Mouse (Mus musculus) ES-Bruce4 (cell line): ENCODE results near the gene Tmem230. TPM values are rescaled to one million over a fixed set of nuclear protein-coding genes. Genes with fewer than 3 reads are reported as not detected.
"Not testable (repeated sequence)": the region's sequence is repeated elsewhere in the genome, so short reads cannot be mapped to it uniquely, and the experiment has no call there.

Experiments
- H3K27ac ChIP-seq: 2 replicates; pipeline ENCODE4 v1.5.1; 2012; ENCODE audit warnings: low read length, inconsistent platforms; ENCODE audit not compliant: insufficient read depth
- H3K27me3 ChIP-seq: 2 replicates; pipeline ENCODE4 v1.6.1; 2012; ENCODE audit warnings: mild to moderate bottlenecking, low read length, inconsistent platforms; ENCODE audit not compliant: control insufficient read depth, poor library complexity, insufficient read depth, severe bottlenecking
- H3K36me3 ChIP-seq: 2 replicates; pipeline ENCODE4 v1.6.1; 2012; ENCODE audit warnings: inconsistent platforms, mild to moderate bottlenecking, low read length, moderate library complexity; ENCODE audit not compliant: control insufficient read depth, poor library complexity, insufficient read depth, severe bottlenecking
- H3K4me1 ChIP-seq: one replicate; pipeline ENCODE4 v1.8.1; 2011; ENCODE audit warnings: low read length; ENCODE audit not compliant: control insufficient read depth, insufficient read depth
- H3K4me3 ChIP-seq: 2 replicates; pipeline ENCODE4 v1.5.1; 2011; ENCODE audit warnings: low read depth, mild to moderate bottlenecking, low read length
- H3K9ac ChIP-seq: 2 replicates; pipeline ENCODE4 v1.6.1; 2012; ENCODE audit warnings: low read depth, mild to moderate bottlenecking, inconsistent platforms; ENCODE audit not compliant: poor library complexity, severe bottlenecking
- H3K9me3 ChIP-seq: replicated peaks from 2 replicates; pipeline ENCODE4 v1.6.1; 2012; ENCODE audit warnings: mild to moderate bottlenecking, low read length, inconsistent platforms; ENCODE audit not compliant: control insufficient read depth, poor library complexity, insufficient read depth, severe bottlenecking
- CTCF ChIP-seq: IDR thresholded peaks from one replicate; pipeline ENCODE4 v1.8.1; 2011; ENCODE audit warnings: low read depth, low read length
- EP300 ChIP-seq: IDR thresholded peaks from 2 replicates; pipeline ENCODE4 v1.6.1; 2011; ENCODE audit warnings: low read depth, low read length; ENCODE audit not compliant: insufficient read depth
- POLR2A ChIP-seq: IDR thresholded peaks from one replicate; pipeline ENCODE4 v1.8.1; 2011; ENCODE audit warnings: low read length; ENCODE audit not compliant: insufficient read depth
- polyA plus RNA-seq: library from polyadenylated mRNA; stranded (reverse); fragments of >200 nt; gene quantifications from 2 replicates; pipeline ENCODE4 v1.2.4, GENCODE M21; 2011; ENCODE audit warnings: low read depth; ENCODE audit not compliant: missing spikeins, insufficient read depth, insufficient read length

The Tmem230 gene
- polyA plus RNA-seq, 1 experiment: 47.7 TPM

GRCm38 (mm10) chr2:132286376-132287076 is 38.9 kb upstream of the Tmem230 start:
- H3K27ac ChIP-seq: peak overlapping the region; percentile 81
- H3K9ac ChIP-seq: peak overlapping the region; percentile 74
- no peak for TF ChIP-seq CTCF
- peak; percentile 46; the same call in 1 of the 2 replicates for TF ChIP-seq EP300
- no peaks in the 10 kb centered on the region for H3K36me3 ChIP-seq
- peak overlapping the region; percentile 53 for H3K4me3 ChIP-seq
- no peaks in the 10 kb centered on the region for H3K27me3 ChIP-seq
- H3K4me1 ChIP-seq: peaks cover 5% of the 10 kb centered on the region
- H3K9me3 ChIP-seq: no peaks in the 10 kb centered on the region

GRCm38 (mm10) chr2:132285722-132286121 is 38.1 kb upstream of the Tmem230 start:
- H3K4me1 ChIP-seq: not testable (repeated sequence)
- peak overlapping the region; percentile 78 for H3K27ac ChIP-seq

GRCm38 (mm10) chr2:132284492-132285139 is 37.0 kb upstream of the Tmem230 start:
- no peaks in the 10 kb centered on the region for H3K36me3 ChIP-seq
- TF ChIP-seq POLR2A: no peak
- no peak for TF ChIP-seq EP300
- no peak for TF ChIP-seq CTCF
- peak overlapping the region; percentile 78 for H3K27ac ChIP-seq
- peak overlapping the region; percentile 0; the same call in 1 of the 2 replicates for H3K4me3 ChIP-seq
- no peaks in the 10 kb centered on the region for H3K9me3 ChIP-seq
- peaks cover 6% of the 10 kb centered on the region for H3K4me1 ChIP-seq
- H3K27me3 ChIP-seq: no peaks in the 10 kb centered on the region
- H3K9ac ChIP-seq: 0 out of 2 replicates have a peak overlapping the region, but pooled peaks have one; percentile 48

More at GRCm38 (mm10) chr2:132285722-132286121, 38.1 kb upstream of the Tmem230 start:
- H3K9me3 ChIP-seq, H3K36me3 ChIP-seq, H3K9ac ChIP-seq, H3K4me3 ChIP-seq, H3K27me3 ChIP-seq: not testable (repeated sequence)

- peak overlapping the region; percentile 48; the same call in 1 of the 2 replicates for H3K9ac ChIP-seq
- H3K36me3 ChIP-seq: no peaks in the 10 kb centered on the region
- no peaks in the 10 kb centered on the region for H3K9me3 ChIP-seq
- peak overlapping the region; percentile 78 for H3K27ac ChIP-seq
- TF ChIP-seq POLR2A: no peak
- no peak for TF ChIP-seq EP300
- no peak for TF ChIP-seq CTCF
- H3K4me1 ChIP-seq: peaks cover 6% of the 10 kb centered on the region
- H3K27me3 ChIP-seq: no peaks in the 10 kb centered on the region
- no peak overlapping the region for H3K4me3 ChIP-seq
Observed at GRCm38 (mm10) chr2:132283236-132284070, 35.8 kb upstream of the Tmem230 start.

- Histone ChIP-seq H3K9me3 (no peaks in the 10 kb centered on the region), H3K36me3 (no peaks in the 10 kb centered on the region), H3K4me1 (peaks cover 6% of the 10 kb centered on the region), H3K27ac (peak overlapping the region; percentile 78), H3K27me3 (no peaks in the 10 kb centered on the region), H3K9ac (peak overlapping the region; percentile 8), H3K4me3 (peak overlapping the region; percentile 51)
- TF ChIP-seq POLR2A (no peak), CTCF (no peak), EP300 (no peak)
Observed at GRCm38 (mm10) chr2:132282453-132283174, 35.0 kb upstream of the Tmem230 start.
